Mouse (Mus musculus) liver, embryonic 13.5 days (tissue): ENCODE results near the gene Txnrd3. TPM values are rescaled to one million over a fixed set of nuclear protein-coding genes. Genes with fewer than 3 reads are reported as not detected.

Experiments used
- ATAC-seq: fragments of 200-750 bp; cut with Nextera tagmentation; 2 replicates; pipeline ENCODE4 v1.8.0; 2017; ENCODE audit warnings: low read depth, mild to moderate bottlenecking, moderate number of reproducible peaks, moderate library complexity
- DNase-seq: peaks from one replicate; pipeline ENCODE4 v3.0.0; 2022
- H3K27ac ChIP-seq: fragments of 300-500 bp; sonication (generic); 2 replicates; pipeline ENCODE4 v1.5.1; 2015; ENCODE audit warnings: moderate library complexity, mild to moderate bottlenecking, inconsistent platforms
- H3K27me3 ChIP-seq: fragments of 300-500 bp; sonication (generic); 2 replicates; pipeline ENCODE4 v1.6.1; 2015; ENCODE audit warnings: mild to moderate bottlenecking, inconsistent platforms
- H3K36me3 ChIP-seq: fragments of 300-500 bp; sonication (generic); 2 replicates; pipeline ENCODE4 v1.6.1; 2015; ENCODE audit warnings: mild to moderate bottlenecking, inconsistent platforms
- H3K4me1 ChIP-seq: fragments of 300-500 bp; sonication (generic); replicated peaks from 2 replicates; pipeline ENCODE4 v1.6.1; 2015; ENCODE audit warnings: inconsistent platforms
- H3K4me2 ChIP-seq: fragments of 300-500 bp; sonication (generic); 2 replicates; pipeline ENCODE4 v1.6.1; 2015; ENCODE audit warnings: inconsistent platforms, mild to moderate bottlenecking, moderate library complexity
- H3K4me3 ChIP-seq: fragments of 300-500 bp; sonication (generic); replicated peaks from 2 replicates; pipeline ENCODE4 v1.5.1; 2015; ENCODE audit warnings: mild to moderate bottlenecking, inconsistent platforms
- H3K9ac ChIP-seq: fragments of 300-500 bp; sonication (generic); 2 replicates; pipeline ENCODE4 v1.6.1; 2015; ENCODE audit warnings: mild to moderate bottlenecking, inconsistent platforms
- H3K9me3 ChIP-seq: fragments of 300-500 bp; sonication (generic); replicated peaks from 2 replicates; pipeline ENCODE4 v1.6.1; 2016; ENCODE audit warnings: inconsistent platforms
- WGBS: fragments of 180-500 bp; shearing (Covaris S2); methylation state at CpG from one replicate; pipeline ENCODE4 v1.1.7; 2015; ENCODE audit not compliant: insufficient replicate concordance; 5-methylcytosine and 5-hydroxymethylcytosine counted together
- polyA plus RNA-seq: library from polyadenylated mRNA; unstranded; fragments of >200 nt; fragmentation: Nextera tagmentation; extraction: Ambion mirVana; gene quantifications from 2 replicates; pipeline ENCODE4 v1.2.1, GENCODE M21; 2015

The Txnrd3 gene
- polyA plus RNA-seq, 1 experiment from 2014 or later, result 4.0 TPM

- Histone ChIP-seq H3K27me3 (no peaks in the 10 kb centered on the region), H3K9me3 (no peaks in the 10 kb centered on the region), H3K9ac (no peak overlapping the region), H3K4me3 (no peak overlapping the region), H3K27ac (no peak overlapping the region), H3K4me2 (no peak overlapping the region), H3K4me1 (no peaks in the 10 kb centered on the region), H3K36me3 (no peaks in the 10 kb centered on the region)
- WGBS, result 34% methylated on average over 8 of the region's 8 CpGs
- ATAC-seq (no peak), DNase-seq (no peak)
Measured at GRCm38 (mm10) chr6:89628045-89628785, 15.6 kb upstream of the Txnrd3 start.

- Histone ChIP-seq H3K27me3 (no peaks in the 10 kb centered on the region), H3K27ac (no peak overlapping the region), H3K36me3 (no peaks in the 10 kb centered on the region), H3K4me3 (no peak overlapping the region), H3K4me2 (no peak overlapping the region), H3K9ac (no peak overlapping the region), H3K4me1 (no peaks in the 10 kb centered on the region), H3K9me3 (no peaks in the 10 kb centered on the region)
- 7% methylated on average over 10 of the region's 10 CpGs for WGBS
- no peak for ATAC-seq
- peak; percentile 21 for DNase-seq
Measured at GRCm38 (mm10) chr6:89631809-89632562, 11.8 kb upstream of the Txnrd3 start.

GRCm38 (mm10) chr6:89633115-89633514 lies 10.7 kb upstream of the Txnrd3 start:
- 66% methylated on average over 7 of the region's 7 CpGs for WGBS
- H3K4me3 ChIP-seq, result no peak overlapping the region
- DNase-seq (no peak), ATAC-seq (no peak)
- no peak overlapping the region for H3K27ac ChIP-seq
- H3K36me3 ChIP-seq, result no peaks in the 10 kb centered on the region
- no peak overlapping the region for H3K4me2 ChIP-seq
- H3K9ac ChIP-seq, result no peak overlapping the region
- H3K9me3 ChIP-seq, result no peaks in the 10 kb centered on the region
- no peaks in the 10 kb centered on the region for H3K27me3 ChIP-seq
- H3K4me1 ChIP-seq, result no peaks in the 10 kb centered on the region

- 30% methylated on average over 8 of the region's 8 CpGs for WGBS
- Histone ChIP-seq H3K9ac (no peak overlapping the region), H3K4me1 (no peaks in the 10 kb centered on the region), H3K4me2 (no peak overlapping the region), H3K27me3 (no peaks in the 10 kb centered on the region), H3K4me3 (no peak overlapping the region), H3K9me3 (no peaks in the 10 kb centered on the region), H3K27ac (no peak overlapping the region), H3K36me3 (no peaks in the 10 kb centered on the region)
- DNase-seq (no peak), ATAC-seq (no peak)
Measured at GRCm38 (mm10) chr6:89634400-89634799, 9.4 kb upstream of the Txnrd3 start.

- Histone ChIP-seq H3K4me1 (peaks cover 4% of the 10 kb centered on the region), H3K36me3 (no peaks in the 10 kb centered on the region), H3K4me2 (no peak overlapping the region), H3K9me3 (no peaks in the 10 kb centered on the region), H3K9ac (no peak overlapping the region), H3K4me3 (no peak overlapping the region), H3K27me3 (no peaks in the 10 kb centered on the region), H3K27ac (no peak overlapping the region)
- WGBS, result 39% methylated on average over 4 of the region's 4 CpGs
- no peak for ATAC-seq
- DNase-seq, result no peak
Measured at GRCm38 (mm10) chr6:89637977-89638376, 5.8 kb upstream of the Txnrd3 start.

- Histone ChIP-seq H3K4me2 (no peak overlapping the region), H3K4me1 (peaks cover 14% of the 10 kb centered on the region), H3K9me3 (no peaks in the 10 kb centered on the region), H3K36me3 (no peaks in the 10 kb centered on the region), H3K4me3 (no peak overlapping the region), H3K9ac (no peak overlapping the region), H3K27ac (no peak overlapping the region), H3K27me3 (no peaks in the 10 kb centered on the region)
- peak; percentile 16 for DNase-seq
- ATAC-seq, result no peak
- WGBS, result 30% methylated on average over 2 of the region's 2 CpGs
Measured at GRCm38 (mm10) chr6:89639025-89639424, 4.8 kb upstream of the Txnrd3 start.

- Histone ChIP-seq H3K9me3 (no peaks in the 10 kb centered on the region), H3K9ac (peak overlapping the region; percentile 62), H3K36me3 (no peaks in the 10 kb centered on the region), H3K4me3 (peak overlapping the region; percentile 65), H3K4me1 (peaks cover 28% of the 10 kb centered on the region), H3K27ac (peak overlapping the region; percentile 81), H3K27me3 (no peaks in the 10 kb centered on the region), H3K4me2 (peak overlapping the region; percentile 93)
- DNase-seq, result peak; percentile 90
- WGBS, result under 1% methylated on average over 41 of the region's 41 CpGs
- ATAC-seq, result peak; percentile 91
Measured at GRCm38 (mm10) chr6:89644271-89645075, 685 bp downstream of the Txnrd3 start.

- no peak overlapping the region for H3K9ac ChIP-seq
Measured at GRCm38 (mm10) chr6:89649897-89650296, 6.1 kb downstream of the Txnrd3 start.

GRCm38 (mm10) chr6:89651770-89652169 lies 8.0 kb downstream of the Txnrd3 start:
- ATAC-seq (no peak), DNase-seq (no peak)
- no peaks in the 10 kb centered on the region for H3K9me3 ChIP-seq
- H3K9ac ChIP-seq, result no peak overlapping the region
- no peak overlapping the region for H3K27ac ChIP-seq
- no peak overlapping the region for H3K4me3 ChIP-seq
- H3K27me3 ChIP-seq, result no peaks in the 10 kb centered on the region
- H3K36me3 ChIP-seq, result no peaks in the 10 kb centered on the region
- H3K4me2 ChIP-seq, result no peak overlapping the region
- 0 out of 2 replicates have a peak, but pooled peaks cover 4% of the 10 kb centered on the region for H3K4me1 ChIP-seq

More at GRCm38 (mm10) chr6:89649897-89650296, 6.1 kb downstream of the Txnrd3 start:
- Histone ChIP-seq H3K4me2 (no peak overlapping the region), H3K27me3 (no peaks in the 10 kb centered on the region), H3K4me3 (no peak overlapping the region), H3K27ac (no peak overlapping the region), H3K9me3 (no peaks in the 10 kb centered on the region), H3K36me3 (no peaks in the 10 kb centered on the region), H3K4me1 (peaks cover 10% of the 10 kb centered on the region; the same call in 1 of the 2 replicates)
- DNase-seq, result no peak
- WGBS, result 56% methylated on average over 8 of the region's 8 CpGs
- no peak for ATAC-seq

- H3K9me3 ChIP-seq, result no peaks in the 10 kb centered on the region
- H3K4me2 ChIP-seq, result no peak overlapping the region
- H3K27me3 ChIP-seq, result no peaks in the 10 kb centered on the region
- H3K36me3 ChIP-seq, result no peaks in the 10 kb centered on the region
- no peak for ATAC-seq
- H3K27ac ChIP-seq, result no peak overlapping the region
- no peaks in the 10 kb centered on the region for H3K4me1 ChIP-seq
- 75% methylated on average over 3 of the region's 3 CpGs for WGBS
- no peak for DNase-seq
- H3K9ac ChIP-seq, result no peak overlapping the region
- no peak overlapping the region for H3K4me3 ChIP-seq
Measured at GRCm38 (mm10) chr6:89655011-89655410, 11.2 kb downstream of the Txnrd3 start.

GRCm38 (mm10) chr6:89658342-89658741 lies 14.6 kb downstream of the Txnrd3 start:
- ATAC-seq (no peak), DNase-seq (no peak)
- Histone ChIP-seq H3K27ac (no peak overlapping the region), H3K4me2 (no peak overlapping the region), H3K9ac (no peak overlapping the region), H3K9me3 (no peaks in the 10 kb centered on the region), H3K4me3 (no peak overlapping the region), H3K27me3 (no peaks in the 10 kb centered on the region), H3K4me1 (no peaks in the 10 kb centered on the region), H3K36me3 (no peaks in the 10 kb centered on the region)
- 58% methylated on average over 3 of the region's 3 CpGs for WGBS
